Mouse (Mus musculus): ENCODE measurements around the gene Ttll13. TPM values are rescaled to one million over a fixed set of nuclear protein-coding genes. Genes with fewer than 3 reads are reported as not detected.
A peak's percentile ranks its signal among the peaks of the same experiment; 100 is the strongest.

Ttll13 gene
- polyA plus RNA-seq, 1 experiment from 2014 or later: 4.2 TPM

DNA sequence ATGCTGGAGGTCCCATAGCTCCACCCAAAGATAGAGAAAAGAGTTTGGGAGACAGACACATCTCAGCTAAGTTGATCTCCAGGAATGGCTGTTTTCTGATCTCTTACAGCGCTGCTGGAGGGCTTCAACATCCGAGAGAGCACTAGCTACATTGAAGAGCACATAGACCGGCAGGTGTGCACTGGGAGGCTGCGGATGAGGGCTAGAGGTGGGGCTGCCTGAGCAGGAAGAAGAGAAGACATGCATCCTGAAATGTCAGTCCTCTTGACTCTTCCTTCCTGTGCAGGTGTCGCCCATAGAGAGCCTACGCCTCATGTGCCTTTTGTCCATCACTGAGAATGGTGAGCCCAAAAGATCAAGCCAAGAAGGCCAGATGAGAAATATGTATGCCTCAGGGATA is 39.5 kb downstream of the Ttll13 start:
- no peaks in the 10 kb centered on the region for H3K4me1 ChIP-seq (ENCODE audit: control insufficient read depth, insufficient read depth, low read length)
- no peak overlapping the region for H3K4me3 ChIP-seq (ENCODE audit: low read depth, low read length)
- H3K27ac ChIP-seq (ENCODE audit: low read depth, low read length): no peak overlapping the region
- no peaks in the 10 kb centered on the region for H3K9me3 ChIP-seq (ENCODE audit: control insufficient read depth, low read length)
- no peak for ATAC-seq (ENCODE audit: low read depth)
- no peak overlapping the region for H3K9ac ChIP-seq (replicated peaks; ENCODE audit: low read depth, low read length)
- no peak overlapping the region for H3K4me2 ChIP-seq (ENCODE audit: low read depth, low read length)
- peaks cover 55% of the 10 kb centered on the region for H3K36me3 ChIP-seq (ENCODE audit: control insufficient read depth, insufficient read depth, low read length)
- no peaks in the 10 kb centered on the region for H3K27me3 ChIP-seq (ENCODE audit: control insufficient read depth, insufficient read depth, low read length)
- 93% methylated on average over 6 of the region's 6 CpGs for WGBS

DNA sequence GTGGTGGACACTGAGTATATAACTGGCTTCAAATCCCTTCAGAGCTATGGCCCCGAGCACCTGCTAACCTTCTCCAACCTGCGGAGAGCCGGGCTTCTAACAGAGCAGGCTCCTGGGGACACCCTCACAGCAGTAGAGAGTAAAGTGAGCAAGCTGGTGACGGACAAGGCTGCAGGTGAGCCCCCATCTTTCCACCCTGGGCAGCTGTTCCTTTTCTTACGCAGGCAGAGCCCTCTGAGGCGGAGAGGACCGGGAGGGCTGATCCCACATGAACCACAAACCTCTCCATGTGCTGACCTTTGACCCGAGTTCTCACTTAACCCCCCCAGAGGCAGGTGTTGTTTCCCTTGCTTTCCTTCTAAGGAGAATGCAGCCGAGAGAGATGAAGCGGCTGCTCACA is 41.6 kb downstream of the Ttll13 start:
- no peak for ATAC-seq (ENCODE audit: low read depth)
- Histone ChIP-seq H3K36me3 (ENCODE audit: control insufficient read depth, insufficient read depth, low read length) (peaks cover 55% of the 10 kb centered on the region), H3K27me3 (ENCODE audit: control insufficient read depth, insufficient read depth, low read length) (no peaks in the 10 kb centered on the region), H3K9me3 (ENCODE audit: control insufficient read depth, low read length) (no peaks in the 10 kb centered on the region), H3K4me3 (ENCODE audit: low read depth, low read length) (no peak overlapping the region), H3K4me2 (ENCODE audit: low read depth, low read length) (no peak overlapping the region), H3K9ac (replicated peaks; ENCODE audit: low read depth, low read length) (no peak overlapping the region), H3K27ac (ENCODE audit: low read depth, low read length) (no peak overlapping the region), H3K4me1 (ENCODE audit: control insufficient read depth, insufficient read depth, low read length) (no peaks in the 10 kb centered on the region)
- WGBS: 91% methylated on average over 10 of the region's 10 CpGs

DNA sequence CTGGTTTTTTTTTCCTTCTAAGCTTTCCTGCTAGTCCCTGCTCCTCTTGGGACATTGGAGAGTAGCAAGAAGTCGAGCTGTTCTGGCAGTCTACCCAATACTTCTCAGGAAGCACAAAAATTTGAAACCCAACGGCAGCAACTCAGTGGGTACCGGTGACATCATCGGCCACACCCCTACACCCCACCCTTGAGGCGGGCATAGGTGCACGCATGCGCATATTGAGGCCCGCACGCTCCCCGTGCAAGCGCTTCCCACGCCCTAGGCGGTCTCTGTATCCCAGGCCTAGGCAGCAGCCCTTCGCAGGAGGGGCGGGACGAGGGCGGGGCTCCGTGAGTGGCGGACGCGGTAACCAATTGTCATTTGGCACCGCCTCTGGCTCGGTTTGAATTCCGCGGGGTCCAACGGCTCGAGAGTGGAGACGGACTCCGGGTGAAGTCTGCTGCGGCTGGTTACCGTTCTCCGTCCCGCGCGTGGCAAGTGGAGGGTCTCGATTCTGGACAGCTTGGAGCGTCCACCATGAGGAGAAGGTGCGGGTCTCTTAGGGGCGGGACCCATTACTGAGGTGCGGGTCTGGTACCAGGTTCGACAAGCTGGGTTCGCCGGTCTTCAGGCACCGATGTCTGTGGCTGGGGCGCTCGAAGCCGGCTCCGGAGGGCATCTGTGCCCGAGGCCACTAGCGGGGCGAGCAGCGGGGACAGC is 48.0 kb downstream of the Ttll13 start, which contains the start of gene Prc1:
Gene Prc1, plus strand, starts transcription at position 389 of the 702 bp plus-strand sequence.
- peak within 1 kb of the TSS; percentile 42; the same call in 1 of the 2 replicates for H3K9ac ChIP-seq (replicated peaks; ENCODE audit: low read depth, low read length)
- 0 out of 2 replicates have a peak, but pooled peaks cover 3% of the 10 kb centered on the region for H3K4me1 ChIP-seq (ENCODE audit: control insufficient read depth, insufficient read depth, low read length)
- under 1% methylated on average over 52 of the region's 52 CpGs for WGBS
- no peaks in the 10 kb centered on the region for H3K27me3 ChIP-seq (ENCODE audit: control insufficient read depth, insufficient read depth, low read length)
- H3K27ac ChIP-seq (ENCODE audit: low read depth, low read length): no peak within 1 kb of the TSS
- peak; percentile 99 for ATAC-seq (ENCODE audit: low read depth)
- peaks cover 7% of the 10 kb centered on the region; the same call in 1 of the 2 replicates for H3K36me3 ChIP-seq (ENCODE audit: control insufficient read depth, insufficient read depth, low read length)
- peak within 1 kb of the TSS; percentile 64 for H3K4me3 ChIP-seq (ENCODE audit: low read depth, low read length)
- no peaks in the 10 kb centered on the region for H3K9me3 ChIP-seq (ENCODE audit: control insufficient read depth, low read length)
- H3K4me2 ChIP-seq (ENCODE audit: low read depth, low read length): peak within 1 kb of the TSS; percentile 94

- peaks cover 2% of the 10 kb centered on the region; the same call in 1 of the 2 replicates for H3K36me3 ChIP-seq (ENCODE audit: control insufficient read depth, insufficient read depth, low read length)
- peak; percentile 59; the same call in 1 of the 2 replicates for ATAC-seq (ENCODE audit: low read depth)
- no peaks in the 10 kb centered on the region for H3K9me3 ChIP-seq (ENCODE audit: control insufficient read depth, low read length)
- H3K27me3 ChIP-seq (ENCODE audit: control insufficient read depth, insufficient read depth, low read length): no peaks in the 10 kb centered on the region
- peak overlapping the region; percentile 64 for H3K4me3 ChIP-seq (ENCODE audit: low read depth, low read length)
- peak overlapping the region; percentile 42; the same call in 1 of the 2 replicates for H3K9ac ChIP-seq (replicated peaks; ENCODE audit: low read depth, low read length)
- WGBS: 9% methylated on average over 37 of the region's 37 CpGs
- H3K27ac ChIP-seq (ENCODE audit: low read depth, low read length): no peak overlapping the region
- H3K4me2 ChIP-seq (ENCODE audit: low read depth, low read length): peak overlapping the region; percentile 94
- H3K4me1 ChIP-seq (ENCODE audit: control insufficient read depth, insufficient read depth, low read length): 0 out of 2 replicates have a peak, but pooled peaks cover 3% of the 10 kb centered on the region
Observed at GRCm38 (mm10) chr7:80294764-80295648, 48.8 kb downstream of the Ttll13 start.

DNA sequence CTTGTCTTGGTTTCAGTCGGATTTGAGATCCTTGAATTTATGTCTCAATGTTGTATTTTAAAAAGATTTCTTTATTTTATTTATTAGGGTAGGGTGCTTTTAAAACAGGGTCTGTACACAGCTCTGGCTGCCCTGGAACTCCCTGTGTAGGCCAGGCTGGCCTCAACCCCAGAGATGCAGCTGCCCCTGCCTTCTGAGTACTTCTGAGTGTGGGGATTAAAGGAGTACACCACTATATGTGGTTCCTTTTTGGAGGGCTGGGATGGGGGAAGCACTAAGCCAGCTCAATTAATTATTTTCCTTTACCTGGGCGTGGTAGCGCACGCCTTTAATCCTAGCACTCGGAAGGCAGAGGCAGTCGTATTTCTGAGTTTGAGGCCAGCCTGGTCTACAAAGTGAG is 50.3 kb downstream of the Ttll13 start:
- Histone ChIP-seq H3K4me3 (ENCODE audit: low read depth, low read length) (no peak overlapping the region), H3K4me1 (ENCODE audit: control insufficient read depth, insufficient read depth, low read length) (0 out of 2 replicates have a peak, but pooled peaks cover 3% of the 10 kb centered on the region), H3K9me3 (ENCODE audit: control insufficient read depth, low read length) (no peaks in the 10 kb centered on the region), H3K4me2 (ENCODE audit: low read depth, low read length) (no peak overlapping the region), H3K27me3 (ENCODE audit: control insufficient read depth, insufficient read depth, low read length) (no peaks in the 10 kb centered on the region), H3K36me3 (ENCODE audit: control insufficient read depth, insufficient read depth, low read length) (no peaks in the 10 kb centered on the region), H3K9ac (replicated peaks; ENCODE audit: low read depth, low read length) (no peak overlapping the region), H3K27ac (ENCODE audit: low read depth, low read length) (no peak overlapping the region)
- WGBS: 94% methylated on average over 6 of the region's 6 CpGs
- no peak for ATAC-seq (ENCODE audit: low read depth)

GRCm38 (mm10) chr7:80297041-80297440 is 50.9 kb downstream of the Ttll13 start:
- Histone ChIP-seq H3K9ac (replicated peaks; ENCODE audit: low read depth, low read length) (no peak overlapping the region), H3K4me2 (ENCODE audit: low read depth, low read length) (no peak overlapping the region), H3K27ac (ENCODE audit: low read depth, low read length) (no peak overlapping the region), H3K4me3 (ENCODE audit: low read depth, low read length) (no peak overlapping the region), H3K4me1 (ENCODE audit: control insufficient read depth, insufficient read depth, low read length) (0 out of 2 replicates have a peak, but pooled peaks cover 3% of the 10 kb centered on the region), H3K9me3 (ENCODE audit: control insufficient read depth, low read length) (no peaks in the 10 kb centered on the region), H3K27me3 (ENCODE audit: control insufficient read depth, insufficient read depth, low read length) (no peaks in the 10 kb centered on the region), H3K36me3 (ENCODE audit: control insufficient read depth, insufficient read depth, low read length) (no peaks in the 10 kb centered on the region)
- WGBS: 88% methylated on average over 3 of the region's 3 CpGs
- no peak for ATAC-seq (ENCODE audit: low read depth)

DNA sequence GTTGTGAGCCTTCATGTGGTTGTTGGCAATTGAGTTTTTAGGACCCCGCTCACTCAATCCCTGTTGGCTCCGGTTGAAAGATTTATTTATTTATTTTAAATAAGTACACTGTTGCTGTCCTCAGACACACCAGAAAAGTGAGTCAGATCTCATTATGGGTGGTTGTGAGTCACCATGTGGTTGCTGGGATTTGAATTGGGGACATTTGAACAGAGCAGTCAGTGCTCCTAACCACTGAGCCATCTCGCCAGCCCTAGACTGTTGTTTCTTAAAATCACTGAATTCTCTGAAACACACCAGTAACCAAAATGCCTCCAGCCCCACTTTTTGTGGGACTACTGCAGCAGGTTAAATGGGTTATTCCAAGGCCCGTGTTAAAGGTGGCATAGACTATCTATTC is 52.6 kb downstream of the Ttll13 start:
- no peaks in the 10 kb centered on the region for H3K27me3 ChIP-seq (ENCODE audit: control insufficient read depth, insufficient read depth, low read length)
- no peaks in the 10 kb centered on the region for H3K36me3 ChIP-seq (ENCODE audit: control insufficient read depth, insufficient read depth, low read length)
- no peak overlapping the region for H3K27ac ChIP-seq (ENCODE audit: low read depth, low read length)
- H3K4me2 ChIP-seq (ENCODE audit: low read depth, low read length): no peak overlapping the region
- H3K4me3 ChIP-seq (ENCODE audit: low read depth, low read length): no peak overlapping the region
- 94% methylated on average over 4 of the region's 4 CpGs for WGBS
- no peak for ATAC-seq (ENCODE audit: low read depth)
- 0 out of 2 replicates have a peak, but pooled peaks cover 3% of the 10 kb centered on the region for H3K4me1 ChIP-seq (ENCODE audit: control insufficient read depth, insufficient read depth, low read length)
- no peaks in the 10 kb centered on the region for H3K9me3 ChIP-seq (ENCODE audit: control insufficient read depth, low read length)
- H3K9ac ChIP-seq (replicated peaks; ENCODE audit: low read depth, low read length): no peak overlapping the region

- ATAC-seq (ENCODE audit: low read depth): no peak
- Histone ChIP-seq H3K4me2 (ENCODE audit: low read depth, low read length) (no peak overlapping the region), H3K9ac (replicated peaks; ENCODE audit: low read depth, low read length) (no peak overlapping the region), H3K9me3 (ENCODE audit: control insufficient read depth, low read length) (no peaks in the 10 kb centered on the region), H3K36me3 (ENCODE audit: control insufficient read depth, insufficient read depth, low read length) (no peaks in the 10 kb centered on the region), H3K27me3 (ENCODE audit: control insufficient read depth, insufficient read depth, low read length) (no peaks in the 10 kb centered on the region), H3K4me3 (ENCODE audit: low read depth, low read length) (no peak overlapping the region), H3K27ac (ENCODE audit: low read depth, low read length) (no peak overlapping the region), H3K4me1 (ENCODE audit: control insufficient read depth, insufficient read depth, low read length) (0 out of 2 replicates have a peak, but pooled peaks cover 3% of the 10 kb centered on the region)
- 94% methylated on average over 3 of the region's 3 CpGs for WGBS
Observed at GRCm38 (mm10) chr7:80299568-80299967, 53.4 kb downstream of the Ttll13 start.

DNA sequence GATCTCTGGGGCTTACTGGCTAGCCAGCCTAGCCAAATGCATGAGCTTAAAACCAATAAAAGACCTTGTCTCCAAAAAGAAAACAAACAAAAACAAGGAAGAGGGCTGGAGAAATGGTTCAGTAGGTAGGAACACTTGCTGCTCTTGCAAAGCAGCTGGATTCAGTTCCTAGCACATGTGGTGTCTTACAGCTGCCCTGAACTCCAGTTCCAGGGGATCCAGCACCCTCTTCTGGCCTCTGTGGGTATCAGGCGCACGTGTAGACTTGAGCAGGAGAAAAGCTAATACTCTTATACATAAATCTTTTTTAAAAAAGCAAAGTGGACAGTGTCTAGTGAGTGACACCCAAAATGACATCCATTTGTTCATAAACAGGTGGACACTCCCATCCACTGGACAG is 55.3 kb downstream of the Ttll13 start:
- Histone ChIP-seq H3K27ac (ENCODE audit: low read depth, low read length) (no peak overlapping the region), H3K9ac (replicated peaks; ENCODE audit: low read depth, low read length) (no peak overlapping the region), H3K4me1 (ENCODE audit: control insufficient read depth, insufficient read depth, low read length) (no peaks in the 10 kb centered on the region), H3K9me3 (ENCODE audit: control insufficient read depth, low read length) (no peaks in the 10 kb centered on the region), H3K4me2 (ENCODE audit: low read depth, low read length) (no peak overlapping the region), H3K36me3 (ENCODE audit: control insufficient read depth, insufficient read depth, low read length) (no peaks in the 10 kb centered on the region), H3K4me3 (ENCODE audit: low read depth, low read length) (no peak overlapping the region), H3K27me3 (ENCODE audit: control insufficient read depth, insufficient read depth, low read length) (no peaks in the 10 kb centered on the region)
- ATAC-seq (ENCODE audit: low read depth): no peak
- whole genome bisulfite sequencing: 94% methylated on average over 2 of the region's 2 CpGs
